Mouse (Mus musculus): Measurements from ENCODE around the gene Cryzl2.

- no peak for TF ChIP-seq CTCF (conservative IDR thresholded peaks at IDR 0.05; ENCODE audit: insufficient read depth, insufficient read length, low read depth, low read length)
- no peak for TF ChIP-seq POLR2A (IDR thresholded peaks at IDR 0.05; ENCODE audit: low read depth, low read length)
Observed at GRCm38 (mm10) chr1:157513559-157513958, 55.2 kb downstream of the Cryzl2 start.

All from kidney, adult 2 months (tissue).